Mouse (Mus musculus) ES-E14 (cell line): ENCODE data around the gene Slc2a8. TPM values are rescaled to one million over a fixed set of nuclear protein-coding genes. Genes with fewer than 3 reads are reported as not detected.

Experiments used
- DNase-seq: peaks from one replicate; pipeline ENCODE4 v3.0.0-alpha.2; 2013; ENCODE audit warnings: low read depth, low spot score
- H3K27ac ChIP-seq: 2 replicates; pipeline ENCODE4 v1.5.1; 2012; ENCODE audit warnings: low read depth, mild to moderate bottlenecking, low read length, moderate library complexity, mixed read lengths; ENCODE audit not compliant: poor library complexity, insufficient read depth, severe bottlenecking
- H3K36me3 ChIP-seq: 2 replicates; pipeline ENCODE4 v1.6.1; 2012; ENCODE audit warnings: mild to moderate bottlenecking, low read length, moderate library complexity, mixed read lengths; ENCODE audit not compliant: control insufficient read depth, poor library complexity, insufficient read depth, severe bottlenecking
- H3K4me1 ChIP-seq, 2 experiments: fragments of 150-350 bp in 1 of 2; sonication (generic) in 1 of 2; 2 replicates each; pipeline ENCODE4 v1.6.1; 2012; ENCODE audit warnings: low read length in 2 of 2, mild to moderate bottlenecking in 1 of 2, mixed read lengths in 1 of 2; ENCODE audit not compliant: control insufficient read depth in 2 of 2, insufficient read depth in 2 of 2, poor library complexity in 1 of 2
- H3K4me3 ChIP-seq, 2 experiments: fragments of 150-350 bp in 1 of 2; sonication (generic) in 1 of 2; 2 replicates each; pipeline ENCODE4 v1.5.1; 2012; ENCODE audit warnings: low read length in 2 of 2, low read depth in 1 of 2, mild to moderate bottlenecking in 1 of 2, mixed read lengths in 1 of 2; ENCODE audit not compliant: insufficient read depth in 1 of 2, poor library complexity in 1 of 2, severe bottlenecking in 1 of 2
- H3K9ac ChIP-seq: 2 replicates; pipeline ENCODE4 v1.6.1; 2012; ENCODE audit warnings: low read depth, mild to moderate bottlenecking, low read length, mixed read lengths; ENCODE audit not compliant: poor library complexity, insufficient read depth, severe bottlenecking
- H3K9me3 ChIP-seq: fragments of 150-350 bp; sonication (generic); 2 replicates; pipeline ENCODE4 v1.6.1; 2012; ENCODE audit warnings: low read depth, mild to moderate bottlenecking, low read length; ENCODE audit not compliant: control insufficient read depth, insufficient read depth
- CHD2 ChIP-seq: IDR thresholded peaks from 2 replicates; pipeline ENCODE4 v1.6.1; 2014; ENCODE audit warnings: mild to moderate bottlenecking, low read depth, low read length, inconsistent platforms
- HCFC1 ChIP-seq: IDR thresholded peaks from 2 replicates; pipeline ENCODE4 v1.6.1; 2012; ENCODE audit warnings: low read length, inconsistent platforms, borderline replicate concordance; ENCODE audit not compliant: insufficient read depth
- MAFK ChIP-seq: IDR thresholded peaks from 2 replicates; pipeline ENCODE4 v1.6.1; 2014; ENCODE audit warnings: mild to moderate bottlenecking, low read depth, low read length, inconsistent platforms; ENCODE audit not compliant: insufficient read depth
- ZC3H11A ChIP-seq: IDR thresholded peaks from 2 replicates; pipeline ENCODE4 v1.6.1; 2012; ENCODE audit warnings: low read depth, mild to moderate bottlenecking, inconsistent platforms, low read length, borderline replicate concordance
- ZNF384 ChIP-seq: IDR thresholded peaks from 2 replicates; pipeline ENCODE4 v1.6.1; 2012; ENCODE audit warnings: low read depth, low read length, inconsistent platforms
- in situ Hi-C, 2 experiments: fragments of 600-800 bp; cut with MboI; formaldehyde crosslinking; loops; one replicate each; pipeline ENCODE4 v1.15.1; 2025; ENCODE audit warnings: low sequenced_read_pairs in 2 of 2, inconsistent platforms in 1 of 2; ENCODE audit not compliant: unreplicated experiment in 2 of 2
- total RNA-seq: library from RNA; depleted of rRNA; stranded (reverse); fragments of 300-350 nt; gene quantifications from 2 replicates; pipeline ENCODE4 v1.2.3, GENCODE M21; 2012; rRNA removed

Slc2a8 gene
- total RNA-seq, 1 experiment, result 25.7 TPM

GRCm38 (mm10) chr2:32923551-32924250 is 58.2 kb downstream of the Slc2a8 start:
- H3K36me3 ChIP-seq, result peaks cover 53% of the 10 kb centered on the region
- H3K4me3 ChIP-seq, result peak overlapping the region in 1 of 2 experiments; percentile 36; a peak in 1 of 4 replicates
- in situ Hi-C loops, result loop anchor here in 1 of 2 experiments (5.0 kb wide), 1 partner anchor 61 kb away; no protein-coding TSS in a partner anchor
- H3K9ac ChIP-seq, result no peak overlapping the region
- TF ChIP-seq HCFC1, result no peak
- no peak for TF ChIP-seq ZC3H11A
- TF ChIP-seq ZNF384, result no peak
- TF ChIP-seq MAFK, result no peak
- TF ChIP-seq CHD2, result no peak
- no peak for DNase-seq
- H3K9me3 ChIP-seq, result no peaks in the 10 kb centered on the region
- peaks cover 0 to 29% of the 10 kb centered on the region in 2 experiments; a peak in 1 of 4 replicates for H3K4me1 ChIP-seq
- H3K27ac ChIP-seq, result no peak overlapping the region

Other genes with a start within 250 kb of the Slc2a8 start
- gene 6330409D20Rik, start 241.1 kb downstream of the Slc2a8 start, total RNA-seq, result not detected in 2 replicates
- 75.9 and 124 TPM in 2 replicates for gene Tor2a, start 224.8 kb downstream of the Slc2a8 start, total RNA-seq
- gene Ttc16, start 206.4 kb downstream of the Slc2a8 start, total RNA-seq, result 0.94 and 2.2 TPM in 2 replicates
- gene Ptrh1, start 206.3 kb downstream of the Slc2a8 start, total RNA-seq, result 14.9 and 20.9 TPM in 2 replicates
- 0.32 TPM in 1 of 2 replicates, not detected in the other for gene Cfap157, start 197.7 kb downstream of the Slc2a8 start, total RNA-seq
- gene Stxbp1, start 134.8 kb downstream of the Slc2a8 start, total RNA-seq, result 4.0 and 6.6 TPM in 2 replicates
- gene Fam129b, start 106.0 kb downstream of the Slc2a8 start, total RNA-seq, result 65.3 and 90.0 TPM in 2 replicates
- 2,117 and 2,535 TPM in 2 replicates for gene Rpl12, start 20.5 kb downstream of the Slc2a8 start, total RNA-seq
- gene Lrsam1, start 20.5 kb downstream of the Slc2a8 start, total RNA-seq, result 16.7 and 27.7 TPM in 2 replicates
- gene Garnl3, start 149.6 kb upstream of the Slc2a8 start, total RNA-seq, result 8.5 and 17.7 TPM in 2 replicates
- 2.7 and 5.1 TPM in 2 replicates for gene Angptl2, start 234.0 kb upstream of the Slc2a8 start, total RNA-seq